Mouse (Mus musculus) MEL (cell line): ENCODE results near the gene Upk2.
A peak's percentile ranks its signal among the peaks of the same experiment; 100 is the strongest.

ENCODE experiments used
- CHD2 ChIP-seq: IDR thresholded peaks from 2 replicates; pipeline ENCODE4 v1.6.1; 2011; ENCODE audit warnings: low read length, improper control_type of control experiment
- CTCF ChIP-seq, 3 experiments: IDR thresholded peaks in 2 of 3; conservative IDR thresholded peaks in 1 of 3; 2 replicates each; pipeline ENCODE4 v1.5.1; 2011 to 2012; ENCODE audit warnings: low read length in 3 of 3, low read depth in 2 of 3, mild to moderate bottlenecking in 2 of 3, improper control_type of control experiment in 1 of 3, inconsistent platforms in 1 of 3, mixed read lengths in 1 of 3, moderate library complexity in 1 of 3; ENCODE audit not compliant: control insufficient read depth in 1 of 3, insufficient read depth in 1 of 3, poor library complexity in 1 of 3, severe bottlenecking in 1 of 3
- ELF1 ChIP-seq: IDR thresholded peaks from 2 replicates; pipeline ENCODE4 v1.6.1; 2014; ENCODE audit warnings: low read depth, mild to moderate bottlenecking, inconsistent platforms, low read length, improper control_type of control experiment, moderate library complexity
- EP300 ChIP-seq, 2 experiments: IDR thresholded peaks; 2 replicates each; pipeline ENCODE4 v1.6.1; 2011; ENCODE audit warnings: improper control_type of control experiment in 2 of 2, low read length in 2 of 2, low read depth in 1 of 2, mild to moderate bottlenecking in 1 of 2
- NELFE ChIP-seq: IDR thresholded peaks from 2 replicates; pipeline ENCODE4 v1.6.1; 2011; ENCODE audit warnings: low read depth, low read length, improper control_type of control experiment
- NRF1 ChIP-seq: IDR thresholded peaks from 2 replicates; pipeline ENCODE4 v1.6.1; 2014; ENCODE audit warnings: low read depth, mild to moderate bottlenecking, inconsistent platforms, low read length, improper control_type of control experiment, moderate library complexity; ENCODE audit not compliant: poor library complexity, insufficient read depth, severe bottlenecking
- POLR2A ChIP-seq, 2 experiments: IDR thresholded peaks; 2 replicates each; pipeline ENCODE4 v1.6.1; 2011 to 2012; ENCODE audit warnings: low read length in 2 of 2, mild to moderate bottlenecking in 2 of 2, control low read depth in 1 of 2, improper control_type of control experiment in 1 of 2, low read depth in 1 of 2, moderate library complexity in 1 of 2; ENCODE audit not compliant: control insufficient read depth in 1 of 2, insufficient read depth in 1 of 2, poor library complexity in 1 of 2

DNA sequence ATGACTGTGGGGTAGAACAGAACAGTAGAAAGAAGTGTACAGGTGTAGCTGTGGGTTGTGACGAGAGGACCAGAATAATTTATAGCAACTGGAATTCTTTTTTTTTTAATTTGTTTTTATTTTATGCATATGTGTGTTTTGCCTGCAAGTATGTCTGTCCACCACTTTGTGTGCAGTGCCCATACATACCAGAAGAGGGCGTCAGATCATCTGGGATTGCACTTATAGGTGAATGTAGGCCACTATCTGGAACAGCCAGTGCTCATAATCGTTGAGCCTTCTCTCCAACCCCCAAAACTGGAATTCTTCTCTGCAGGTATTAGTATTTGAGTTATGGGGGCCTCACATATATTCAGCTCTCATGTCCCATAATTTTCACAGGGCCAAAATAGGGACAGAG, 18.4 kb upstream of the Upk2 start:
- TF ChIP-seq CTCF (IDR thresholded peaks at IDR 0.05 in 2 of 3, conservative IDR thresholded peaks at IDR 0.05 in 1 of 3; ENCODE audit: control insufficient read depth in 1 of 3, insufficient read depth in 1 of 3, low read depth in 2 of 3, low read length in 3 of 3, poor library complexity in 1 of 3, severe bottlenecking in 1 of 3): peak; percentile 45 to 55 (median 53)
- no peak for TF ChIP-seq ELF1
- TF ChIP-seq POLR2A (IDR thresholded peaks at IDR 0.05; ENCODE audit: control insufficient read depth in 1 of 2, insufficient read depth in 1 of 2, low read depth in 1 of 2, low read length in 2 of 2, poor library complexity in 1 of 2): no peak
- TF ChIP-seq EP300 (IDR thresholded peaks at IDR 0.05; ENCODE audit: low read depth in 1 of 2, low read length in 2 of 2): no peak
- no peak for TF ChIP-seq NELFE
- no peak for TF ChIP-seq NRF1
- TF ChIP-seq CHD2: no peak
